Mouse (Mus musculus): ENCODE data around the gene Cachd1. TPM values are rescaled to one million over a fixed set of nuclear protein-coding genes. Genes with fewer than 3 reads are reported as not detected.

The Cachd1 gene
- polyA plus RNA-seq, 1 experiment from 2014 or later = 50.0 TPM

GRCm38 (mm10) chr4:100963796-100964195 is 187.3 kb downstream of the Cachd1 start:
- H3K4me3 ChIP-seq (replicated peaks; ENCODE audit: low read depth, low read length) = no peak overlapping the region

GRCm38 (mm10) chr4:100967703-100968392 is 191.4 kb downstream of the Cachd1 start:
- Histone ChIP-seq H3K9me3 (ENCODE audit: control insufficient read depth, low read length) (no peaks in the 10 kb centered on the region), H3K4me3 (replicated peaks; ENCODE audit: low read depth, low read length) (no peak overlapping the region), H3K27me3 (ENCODE audit: control insufficient read depth, insufficient read depth, low read length) (no peaks in the 10 kb centered on the region), H3K4me1 (ENCODE audit: control insufficient read depth, insufficient read depth, low read length) (0 out of 2 replicates have a peak, but pooled peaks cover 3% of the 10 kb centered on the region), H3K4me2 (ENCODE audit: low read length) (no peak overlapping the region), H3K36me3 (ENCODE audit: control insufficient read depth, insufficient read depth, low read length) (peaks cover 72% of the 10 kb centered on the region), H3K27ac (replicated peaks; ENCODE audit: low read depth, low read length) (no peak overlapping the region), H3K9ac (replicated peaks; ENCODE audit: low read length) (no peak overlapping the region)
- no peak for DNase-seq
- ATAC-seq (ENCODE audit: low FRiP score, low TSS enrichment) = no peak
- 71% methylated on average over 19 of the region's 19 CpGs for WGBS

More at GRCm38 (mm10) chr4:100963796-100964195, 187.3 kb downstream of the Cachd1 start:
- WGBS = 96% methylated on average over 8 of the region's 8 CpGs
- peaks cover 69% of the 10 kb centered on the region for H3K36me3 ChIP-seq (ENCODE audit: control insufficient read depth, insufficient read depth, low read length)
- H3K27ac ChIP-seq (replicated peaks; ENCODE audit: low read depth, low read length) = no peak overlapping the region
- H3K27me3 ChIP-seq (ENCODE audit: control insufficient read depth, insufficient read depth, low read length) = no peaks in the 10 kb centered on the region
- 0 out of 2 replicates have a peak, but pooled peaks cover 3% of the 10 kb centered on the region for H3K4me1 ChIP-seq (ENCODE audit: control insufficient read depth, insufficient read depth, low read length)
- ATAC-seq (ENCODE audit: low FRiP score, low TSS enrichment) (no peak), DNase-seq (no peak)
- H3K9me3 ChIP-seq (ENCODE audit: control insufficient read depth, low read length) = no peaks in the 10 kb centered on the region
- no peak overlapping the region for H3K9ac ChIP-seq (replicated peaks; ENCODE audit: low read length)
- H3K4me2 ChIP-seq (ENCODE audit: low read length) = no peak overlapping the region

- Histone ChIP-seq H3K27ac (replicated peaks; ENCODE audit: low read depth, low read length) (peak overlapping the region; percentile 73), H3K4me1 (ENCODE audit: control insufficient read depth, insufficient read depth, low read length) (peaks cover 21% of the 10 kb centered on the region), H3K9ac (replicated peaks; ENCODE audit: low read length) (no peak overlapping the region), H3K9me3 (ENCODE audit: control insufficient read depth, low read length) (no peaks in the 10 kb centered on the region), H3K4me3 (replicated peaks; ENCODE audit: low read depth, low read length) (no peak overlapping the region), H3K36me3 (ENCODE audit: control insufficient read depth, insufficient read depth, low read length) (peaks cover 62% of the 10 kb centered on the region), H3K27me3 (ENCODE audit: control insufficient read depth, insufficient read depth, low read length) (no peaks in the 10 kb centered on the region), H3K4me2 (ENCODE audit: low read length) (no peak overlapping the region)
- peak; percentile 77 for DNase-seq
- peak; percentile 88 for ATAC-seq (ENCODE audit: low FRiP score, low TSS enrichment)
- WGBS = 7% methylated on average over 16 of the region's 16 CpGs
These were observed 197.4 kb downstream of the Cachd1 start for GRCm38 (mm10) chr4:100973641-100974454.

GRCm38 (mm10) chr4:100974455-100975035 is 198.1 kb downstream of the Cachd1 start:
- no peaks in the 10 kb centered on the region for H3K27me3 ChIP-seq (ENCODE audit: control insufficient read depth, insufficient read depth, low read length)
- 9% methylated on average over 14 of the region's 14 CpGs for WGBS
- H3K4me3 ChIP-seq (replicated peaks; ENCODE audit: low read depth, low read length) = no peak overlapping the region
- peaks cover 21% of the 10 kb centered on the region for H3K4me1 ChIP-seq (ENCODE audit: control insufficient read depth, insufficient read depth, low read length)
- DNase-seq = peak; percentile 84
- ATAC-seq (ENCODE audit: low FRiP score, low TSS enrichment) = peak; percentile 74
- H3K9ac ChIP-seq (replicated peaks; ENCODE audit: low read length) = no peak overlapping the region
- H3K9me3 ChIP-seq (ENCODE audit: control insufficient read depth, low read length) = no peaks in the 10 kb centered on the region
- peaks cover 55% of the 10 kb centered on the region for H3K36me3 ChIP-seq (ENCODE audit: control insufficient read depth, insufficient read depth, low read length)
- peak overlapping the region; percentile 73 for H3K27ac ChIP-seq (replicated peaks; ENCODE audit: low read depth, low read length)
- H3K4me2 ChIP-seq (ENCODE audit: low read length) = no peak overlapping the region

GRCm38 (mm10) chr4:100977522-100977921 is 201.0 kb downstream of the Cachd1 start:
- peaks cover 25% of the 10 kb centered on the region for H3K4me1 ChIP-seq (ENCODE audit: control insufficient read depth, insufficient read depth, low read length)
- H3K4me2 ChIP-seq (ENCODE audit: low read length) = no peak overlapping the region
- H3K27ac ChIP-seq (replicated peaks; ENCODE audit: low read depth, low read length) = no peak overlapping the region
- DNase-seq (no peak), ATAC-seq (ENCODE audit: low FRiP score, low TSS enrichment) (no peak)
- H3K9me3 ChIP-seq (ENCODE audit: control insufficient read depth, low read length) = no peaks in the 10 kb centered on the region
- no peaks in the 10 kb centered on the region for H3K27me3 ChIP-seq (ENCODE audit: control insufficient read depth, insufficient read depth, low read length)
- no peak overlapping the region for H3K4me3 ChIP-seq (replicated peaks; ENCODE audit: low read depth, low read length)
- no peak overlapping the region for H3K9ac ChIP-seq (replicated peaks; ENCODE audit: low read length)
- peaks cover 56% of the 10 kb centered on the region for H3K36me3 ChIP-seq (ENCODE audit: control insufficient read depth, insufficient read depth, low read length)
- 90% methylated on average over 7 of the region's 7 CpGs for WGBS

- Histone ChIP-seq H3K9me3 (ENCODE audit: control insufficient read depth, low read length) (no peaks in the 10 kb centered on the region), H3K9ac (replicated peaks; ENCODE audit: low read length) (no peak overlapping the region), H3K36me3 (ENCODE audit: control insufficient read depth, insufficient read depth, low read length) (peaks cover 77% of the 10 kb centered on the region), H3K27me3 (ENCODE audit: control insufficient read depth, insufficient read depth, low read length) (no peaks in the 10 kb centered on the region), H3K27ac (replicated peaks; ENCODE audit: low read depth, low read length) (no peak overlapping the region), H3K4me2 (ENCODE audit: low read length) (no peak overlapping the region), H3K4me3 (replicated peaks; ENCODE audit: low read depth, low read length) (no peak overlapping the region), H3K4me1 (ENCODE audit: control insufficient read depth, insufficient read depth, low read length) (0 out of 2 replicates have a peak, but pooled peaks cover 4% of the 10 kb centered on the region)
- ATAC-seq (ENCODE audit: low FRiP score, low TSS enrichment) = no peak
- 89% methylated on average over 1 of the region's 1 CpGs for WGBS
- no peak for DNase-seq
These were observed 210.7 kb downstream of the Cachd1 start for GRCm38 (mm10) chr4:100987187-100987586.

- no peaks in the 10 kb centered on the region for H3K27me3 ChIP-seq (ENCODE audit: control insufficient read depth, insufficient read depth, low read length)
- H3K9me3 ChIP-seq (ENCODE audit: control insufficient read depth, low read length) = no peaks in the 10 kb centered on the region
- DNase-seq (peak; percentile 84), ATAC-seq (ENCODE audit: low FRiP score, low TSS enrichment) (no peak)
- H3K9ac ChIP-seq (replicated peaks; ENCODE audit: low read length) = no peak overlapping the region
- H3K4me2 ChIP-seq (ENCODE audit: low read length) = no peak overlapping the region
- H3K36me3 ChIP-seq (ENCODE audit: control insufficient read depth, insufficient read depth, low read length) = peaks cover 81% of the 10 kb centered on the region
- H3K4me1 ChIP-seq (ENCODE audit: control insufficient read depth, insufficient read depth, low read length) = 0 out of 2 replicates have a peak, but pooled peaks cover 2% of the 10 kb centered on the region
- no peak overlapping the region for H3K4me3 ChIP-seq (replicated peaks; ENCODE audit: low read depth, low read length)
- no peak overlapping the region for H3K27ac ChIP-seq (replicated peaks; ENCODE audit: low read depth, low read length)
- WGBS = 56% methylated on average over 8 of the region's 8 CpGs
These were observed 211.8 kb downstream of the Cachd1 start for GRCm38 (mm10) chr4:100988231-100988799.

GRCm38 (mm10) chr4:100990996-100991395 is 214.5 kb downstream of the Cachd1 start:
- H3K27ac ChIP-seq (replicated peaks; ENCODE audit: low read depth, low read length) = 0 out of 2 replicates have a peak overlapping the region, but pooled peaks have one; percentile 14

More at GRCm38 (mm10) chr4:100990996-100991395, 214.5 kb downstream of the Cachd1 start:
- ATAC-seq (ENCODE audit: low FRiP score, low TSS enrichment) (no peak), DNase-seq (peak; percentile 59)
- H3K9ac ChIP-seq (replicated peaks; ENCODE audit: low read length) = no peak overlapping the region
- no peak overlapping the region for H3K4me2 ChIP-seq (ENCODE audit: low read length)
- H3K9me3 ChIP-seq (ENCODE audit: control insufficient read depth, low read length) = no peaks in the 10 kb centered on the region
- peaks cover 18% of the 10 kb centered on the region for H3K4me1 ChIP-seq (ENCODE audit: control insufficient read depth, insufficient read depth, low read length)
- peaks cover 70% of the 10 kb centered on the region for H3K36me3 ChIP-seq (ENCODE audit: control insufficient read depth, insufficient read depth, low read length)
- 16% methylated on average over 4 of the region's 4 CpGs for WGBS
- no peaks in the 10 kb centered on the region for H3K27me3 ChIP-seq (ENCODE audit: control insufficient read depth, insufficient read depth, low read length)
- no peak overlapping the region for H3K4me3 ChIP-seq (replicated peaks; ENCODE audit: low read depth, low read length)
